Mouse (Mus musculus) layer of hippocampus, adult 9-11 months (tissue): ENCODE measurements around the gene Pvrig.
"Not testable (repeated sequence)": the region's sequence is repeated elsewhere in the genome, so short reads cannot be mapped to it uniquely, and the experiment has no call there.

Source experiments
- DNase-seq: peaks from one replicate; pipeline ENCODE4 v3.0.0; 2022

The Pvrig gene

DNA sequence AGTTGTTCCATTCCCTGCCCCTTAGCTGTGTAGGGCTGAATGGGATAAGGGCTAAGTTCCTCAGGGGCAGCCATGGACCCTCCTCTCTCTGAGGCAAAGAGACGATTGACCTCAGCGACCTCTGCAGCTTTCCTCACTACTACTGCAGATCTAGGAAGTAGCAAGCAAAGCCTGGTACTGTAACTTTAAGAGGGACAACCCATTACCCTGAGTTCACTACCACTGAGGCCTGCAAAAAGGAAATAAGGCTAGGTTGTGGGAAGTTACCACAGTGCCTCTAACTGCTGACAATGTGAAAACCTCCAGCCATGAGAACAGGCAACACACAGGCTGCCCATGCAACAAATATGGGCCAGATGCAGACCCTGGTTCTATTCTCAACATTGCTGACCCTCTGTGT lies at the start of gene Pvrig:
TSS of gene Pvrig (plus strand) at position 301 of the 400 bp plus-strand sequence.
- no peak for DNase-seq

- DNase-seq, result no peak
These were observed 47.6 kb upstream of the Pvrig start for GRCm38 (mm10) chr5:138294158-138294557.

DNA sequence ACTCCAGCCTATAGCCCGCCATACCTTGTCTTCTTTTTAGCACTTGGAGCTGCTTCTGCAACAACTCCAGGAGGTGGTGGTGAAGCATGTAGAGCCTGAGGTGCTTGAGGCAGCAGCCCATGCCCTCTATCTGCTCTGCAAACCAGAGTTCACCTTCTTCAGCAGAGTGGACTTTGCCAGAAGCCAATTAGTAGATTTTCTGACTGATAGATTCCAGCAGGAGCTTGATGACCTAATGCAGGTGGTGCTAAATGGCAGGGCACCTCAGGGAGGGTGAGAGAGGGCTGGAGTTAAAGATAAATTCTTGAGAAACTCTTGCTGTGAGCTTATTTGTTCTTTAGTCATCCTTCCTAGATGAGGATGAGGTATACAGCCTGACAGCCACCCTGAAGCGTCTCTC lies 42.1 kb upstream of the Pvrig start:
- DNase-seq, result no peak

DNA sequence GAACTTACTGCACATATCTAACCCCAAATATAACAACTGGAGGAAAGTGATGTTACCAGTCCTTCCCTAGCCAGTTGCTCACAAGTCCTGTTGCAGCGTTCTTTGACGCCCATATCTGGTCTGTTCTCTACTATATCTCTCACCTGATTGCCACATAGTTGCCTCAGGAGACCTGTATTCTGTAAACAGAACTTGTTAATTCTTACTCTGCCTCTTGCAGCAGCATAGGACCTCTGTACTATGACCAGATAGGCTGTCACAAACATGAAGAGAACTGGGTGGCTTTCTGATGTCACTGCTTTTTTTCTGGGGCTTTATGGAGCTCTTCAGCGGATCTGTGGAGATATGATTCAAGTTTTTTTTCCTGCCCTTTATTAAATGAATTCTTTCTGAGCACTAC lies 29.0 kb upstream of the Pvrig start:
- no peak for DNase-seq

DNA sequence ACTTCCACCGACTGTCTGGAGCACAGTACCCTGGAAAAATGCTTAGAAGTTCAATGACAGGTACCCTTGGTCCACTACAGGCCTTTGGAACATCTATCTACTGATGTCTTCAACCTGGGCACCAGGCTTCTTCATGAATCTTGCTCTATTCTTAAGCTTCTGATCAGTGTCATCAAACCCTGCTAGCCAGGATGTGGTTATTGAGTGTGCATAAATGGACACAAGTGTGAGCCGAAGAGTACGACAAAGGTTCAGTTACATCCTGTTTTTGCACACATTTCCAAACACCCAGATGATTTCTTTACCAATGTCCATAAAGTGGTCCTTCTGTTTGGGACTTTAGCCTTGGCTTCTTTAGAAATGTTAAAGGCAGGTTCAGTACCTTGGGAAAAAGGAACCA lies 1.5 kb downstream of the Pvrig start:
- DNase-seq, result no peak

GRCm38 (mm10) chr5:138363208-138363607 lies 21.4 kb downstream of the Pvrig start:
- not testable (repeated sequence) for DNase-seq

DNA sequence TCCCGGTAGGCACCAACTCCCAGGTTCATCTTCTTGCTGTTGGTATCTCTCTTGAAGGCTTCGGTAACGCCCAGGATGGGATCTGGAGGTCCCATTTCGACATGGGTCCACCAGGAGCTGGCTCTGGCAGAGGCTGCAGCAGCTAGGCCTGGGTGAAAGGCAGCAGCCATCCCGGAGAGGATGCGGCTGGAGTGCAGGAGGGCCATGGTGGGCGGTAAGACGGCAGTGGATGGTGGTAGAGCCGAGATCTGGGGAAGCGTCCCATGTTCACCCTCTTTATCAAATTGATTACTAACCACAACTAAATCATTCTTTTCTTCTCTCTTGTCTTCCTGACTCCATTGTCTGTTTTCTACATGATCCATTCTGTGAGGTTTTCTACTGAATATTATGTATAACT lies 23.6 kb downstream of the Pvrig start:
- not testable (repeated sequence) for DNase-seq
